Mouse (Mus musculus) heart, adult 2 months (tissue): Measurements from ENCODE around the gene Rnf19b. TPM values are rescaled to one million over a fixed set of nuclear protein-coding genes. Genes with fewer than 3 reads are reported as not detected.
A peak's percentile ranks its signal among the peaks of the same experiment; 100 is the strongest.

ENCODE experiments used
- DNase-seq, 2 experiments: peaks; one replicate each; pipeline ENCODE4 v3.0.0; 2021
- H3K27ac ChIP-seq: fragments of 200-600 bp; 2 replicates; pipeline ENCODE4 v1.8.1; 2022
- H3K27me3 ChIP-seq: fragments of 200-500 bp; 2 replicates; pipeline ENCODE4 v1.6.1; 2012; ENCODE audit warnings: mild to moderate bottlenecking, low read length, inconsistent platforms, mixed read lengths; ENCODE audit not compliant: control insufficient read depth, insufficient read depth
- H3K36me3 ChIP-seq: fragments of 200-500 bp; 2 replicates; pipeline ENCODE4 v1.6.1; 2012; ENCODE audit warnings: low read length, inconsistent platforms; ENCODE audit not compliant: control insufficient read depth, insufficient read depth
- H3K4me1 ChIP-seq: fragments of 200-500 bp; 2 replicates; pipeline ENCODE4 v1.6.1; 2011; ENCODE audit warnings: low read length; ENCODE audit not compliant: control insufficient read depth, insufficient read depth
- H3K4me3 ChIP-seq: fragments of 200-600 bp; 2 replicates; pipeline ENCODE4 v1.8.1; 2022
- H3K79me2 ChIP-seq: fragments of 200-500 bp; replicated peaks from 2 replicates; pipeline ENCODE4 v1.6.1; 2012; ENCODE audit warnings: mild to moderate bottlenecking, inconsistent platforms, low read length, moderate library complexity, mixed read lengths; ENCODE audit not compliant: control insufficient read depth, insufficient read depth
- H3K9ac ChIP-seq: fragments of 200-500 bp; 2 replicates; pipeline ENCODE4 v1.6.1; 2012; ENCODE audit warnings: low read depth, mild to moderate bottlenecking, control low read depth, inconsistent platforms, low read length, mixed read lengths
- CTCF ChIP-seq: fragments of 200-600 bp; IDR thresholded peaks from 2 replicates; pipeline ENCODE4 v1.8.1; 2022; ENCODE audit warnings: antibody characterized with exemption, mild to moderate bottlenecking, moderate library complexity
- EP300 ChIP-seq: fragments of 200-500 bp; IDR thresholded peaks from 2 replicates; pipeline ENCODE4 v1.6.1; 2011; ENCODE audit warnings: low read depth, low read length, control low read depth; ENCODE audit not compliant: insufficient read depth
- POLR2A ChIP-seq: fragments of 200-500 bp; IDR thresholded peaks from 2 replicates; pipeline ENCODE4 v1.6.1; 2011; ENCODE audit warnings: mild to moderate bottlenecking, low read depth, low read length, control low read depth; ENCODE audit not compliant: insufficient read depth
- WGBS: fragments of 180-500 bp; shearing (Covaris S2); methylation state at CpG from one replicate; pipeline ENCODE4 v1.1.7; 2018; 5-methylcytosine and 5-hydroxymethylcytosine counted together
- intact Hi-C: fragments of 180-260 bp; cut with DNase I; formaldehyde crosslinking; loops from one replicate; pipeline ENCODE4 v1.15.1; 2025
- polyA plus RNA-seq: library from polyadenylated mRNA; depleted of rRNA; stranded (reverse); fragments of >200 nt; gene quantifications from 2 replicates; pipeline ENCODE4 v1.2.3, GENCODE M21; 2012
- total RNA-seq, 2 experiments: library from RNA; stranded (reverse); gene quantifications; 2 replicates each; pipeline ENCODE4 v1.2.3; 2021

The Rnf19b gene
- total and polyA plus RNA-seq, 3 experiments, result 21.1 to 28.1 (median 27.1) TPM

GRCm38 (mm10) chr4:129032133-129032962 is 25.7 kb upstream of the Rnf19b start:
- TF ChIP-seq CTCF (no peak), POLR2A (no peak), EP300 (no peak)
- peaks cover 12% of the 10 kb centered on the region for H3K4me1 ChIP-seq
- intact Hi-C loops, result no loop called here
- WGBS, result 68% methylated on average over 11 of the region's 11 CpGs
- DNase-seq, result peak in 1 of 2 experiments; percentile 44
- H3K9ac ChIP-seq, result peak overlapping the region; percentile 21
- H3K27ac ChIP-seq, result peak overlapping the region; percentile 48
- H3K27me3 ChIP-seq, result no peaks in the 10 kb centered on the region
- H3K36me3 ChIP-seq, result no peaks in the 10 kb centered on the region
- no peaks in the 10 kb centered on the region for H3K79me2 ChIP-seq
- H3K4me3 ChIP-seq, result no peak overlapping the region

GRCm38 (mm10) chr4:129032963-129033951 is 24.8 kb upstream of the Rnf19b start:
- intact Hi-C loops, result no loop called here
- Histone ChIP-seq H3K4me1 (peaks cover 12% of the 10 kb centered on the region), H3K27ac (peak overlapping the region; percentile 48), H3K27me3 (no peaks in the 10 kb centered on the region), H3K4me3 (no peak overlapping the region), H3K9ac (peak overlapping the region; percentile 25), H3K79me2 (no peaks in the 10 kb centered on the region), H3K36me3 (no peaks in the 10 kb centered on the region)
- TF ChIP-seq POLR2A (peak; percentile 33; the same call in 1 of the 2 replicates), EP300 (0 out of 2 replicates have a peak, but pooled peaks have one; percentile 11), CTCF (no peak)
- 9% methylated on average over 17 of the region's 17 CpGs for WGBS
- DNase-seq, result peak; percentile 70 to 79

GRCm38 (mm10) chr4:129034224-129034623 is 23.8 kb upstream of the Rnf19b start:
- Histone ChIP-seq H3K79me2 (no peaks in the 10 kb centered on the region), H3K27me3 (no peaks in the 10 kb centered on the region), H3K36me3 (no peaks in the 10 kb centered on the region), H3K4me1 (peaks cover 12% of the 10 kb centered on the region), H3K4me3 (no peak overlapping the region), H3K27ac (peak overlapping the region; percentile 48; the same call in 1 of the 2 replicates), H3K9ac (no peak overlapping the region)
- no peak for DNase-seq
- TF ChIP-seq POLR2A (no peak), CTCF (no peak), EP300 (no peak)
- WGBS, result 90% methylated on average over 3 of the region's 3 CpGs
- intact Hi-C loops, result no loop called here

GRCm38 (mm10) chr4:129034706-129035660 is 23.1 kb upstream of the Rnf19b start:
- no peak overlapping the region for H3K4me3 ChIP-seq
- no peaks in the 10 kb centered on the region for H3K27me3 ChIP-seq
- DNase-seq, result peak; percentile 71 to 86
- no peaks in the 10 kb centered on the region for H3K79me2 ChIP-seq
- H3K36me3 ChIP-seq, result no peaks in the 10 kb centered on the region
- H3K9ac ChIP-seq, result no peak overlapping the region
- H3K4me1 ChIP-seq, result peaks cover 12% of the 10 kb centered on the region
- TF ChIP-seq POLR2A, result no peak
- no peak for TF ChIP-seq EP300
- no peak for TF ChIP-seq CTCF
- WGBS, result 46% methylated on average over 13 of the region's 13 CpGs
- intact Hi-C loops, result no loop called here
- H3K27ac ChIP-seq, result peak overlapping the region; percentile 42; the same call in 1 of the 2 replicates

GRCm38 (mm10) chr4:129035851-129036445 is 22.1 kb upstream of the Rnf19b start:
- DNase-seq, result no peak
- Histone ChIP-seq H3K27me3 (no peaks in the 10 kb centered on the region), H3K79me2 (no peaks in the 10 kb centered on the region)

More at GRCm38 (mm10) chr4:129035851-129036445, 22.1 kb upstream of the Rnf19b start:
- H3K27ac ChIP-seq, result no peak overlapping the region
- WGBS, result 65% methylated on average over 7 of the region's 7 CpGs
- TF ChIP-seq EP300 (no peak), CTCF (no peak), POLR2A (no peak)
- H3K36me3 ChIP-seq, result no peaks in the 10 kb centered on the region
- intact Hi-C loops, result no loop called here
- H3K9ac ChIP-seq, result no peak overlapping the region
- H3K4me1 ChIP-seq, result peaks cover 12% of the 10 kb centered on the region
- H3K4me3 ChIP-seq, result no peak overlapping the region
